10 mouse cellular contexts compared by ENCODE assay signal in the genomic region with DNA sequence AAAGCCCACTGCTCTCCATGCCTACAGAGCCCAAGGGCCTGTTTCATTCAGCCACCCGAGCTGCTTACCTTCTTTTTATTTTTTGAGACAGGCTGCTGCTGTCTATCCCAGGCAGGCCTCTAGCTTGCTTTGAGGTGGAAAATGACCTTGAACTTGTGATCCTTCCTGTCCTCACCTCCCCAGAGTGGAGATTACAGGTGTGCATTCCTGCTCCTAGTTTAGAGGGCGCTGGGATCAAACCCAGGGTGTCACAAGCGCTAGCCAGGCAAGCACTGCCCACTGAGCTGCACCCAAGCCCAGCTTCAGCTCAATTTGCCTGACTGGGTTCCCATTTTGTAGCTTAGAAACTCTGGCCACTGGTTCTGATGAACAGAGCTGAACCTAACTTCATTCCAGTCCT. TPM values are rescaled to one million over a fixed set of nuclear protein-coding genes. Genes with fewer than 3 reads are reported as not detected.
DNase-seq lines count a peak whose midpoint lies in the region; ATAC-seq and TF ChIP-seq lines count a peak whose summit lies in the region.
"Had no signal": no experiment of that assay in that cellular context is flagged by ENCODE, and none has a peak within 500 bp of the region (broad histone marks: within the 10 kb centered on the region; RNA-seq: fewer than 3 reads in every experiment).

No protein-coding gene starts in this region.

- H3K9me3 ChIP-seq in heart, embryonic 13.5 days: no peaks in the 10 kb centered on the region
- H3K9me3 ChIP-seq in lung, embryonic 14.5 days (ENCODE audit: low read depth, low read length): no peaks in the 10 kb centered on the region
- H3K9me3 ChIP-seq in heart, embryonic 16.5 days (replicated peaks; ENCODE audit: control insufficient read depth, low read length): no peaks in the 10 kb centered on the region
- H3K9me3 ChIP-seq in stomach, embryonic 15.5 days: no peaks in the 10 kb centered on the region

- no peak overlapping the region for H3K4me2 ChIP-seq in heart, embryonic 13.5 days
- no peak overlapping the region for H3K4me2 ChIP-seq in lung, embryonic 14.5 days
- no peak overlapping the region for H3K4me2 ChIP-seq in heart, embryonic 16.5 days (ENCODE audit: low read depth, low read length)
- H3K4me2 ChIP-seq in stomach, embryonic 15.5 days: no peak overlapping the region

- H3K4me3 ChIP-seq in heart, embryonic 13.5 days: no peak overlapping the region
- no peak overlapping the region for H3K4me3 ChIP-seq in lung, embryonic 14.5 days (ENCODE audit: low read depth, low read length)
- H3K4me3 ChIP-seq in lung, adult 2 months (replicated peaks; ENCODE audit: extremely low read depth, low read depth, low read length): no peak overlapping the region
- no peak overlapping the region for H3K4me3 ChIP-seq in heart, embryonic 16.5 days (ENCODE audit: low read length)
- H3K4me3 ChIP-seq in stomach, embryonic 15.5 days (replicated peaks): no peak overlapping the region

- H3K4me1 ChIP-seq in heart, embryonic 13.5 days: peaks cover 43% of the 10 kb centered on the region
- H3K4me1 ChIP-seq in lung, embryonic 14.5 days (ENCODE audit: insufficient read depth): peaks cover 13% of the 10 kb centered on the region; the same call in 1 of the 2 replicates
- no peaks in the 10 kb centered on the region for H3K4me1 ChIP-seq in lung, adult 2 months (ENCODE audit: control insufficient read depth, insufficient read depth, low read length)
- H3K4me1 ChIP-seq in heart, embryonic 16.5 days (ENCODE audit: control insufficient read depth, insufficient read depth, low read length): peaks cover 18% of the 10 kb centered on the region
- H3K4me1 ChIP-seq in stomach, embryonic 15.5 days: peaks cover 22% of the 10 kb centered on the region

- 36% methylated on average over 3 of the region's 3 CpGs for WGBS in heart, embryonic 13.5 days
- 60% methylated on average over 3 of the region's 3 CpGs for WGBS in lung, embryonic 14.5 days
- 75% methylated on average over 3 of the region's 3 CpGs for WGBS in lung, adult 2 months
- WGBS in heart, embryonic 16.5 days: 29% methylated on average over 3 of the region's 3 CpGs
- 74% methylated on average over 3 of the region's 3 CpGs for WGBS in stomach, embryonic 15.5 days

- H3K27me3 ChIP-seq in heart, embryonic 13.5 days (replicated peaks): no peaks in the 10 kb centered on the region
- H3K27me3 ChIP-seq in lung, embryonic 14.5 days (ENCODE audit: insufficient read depth, low read length): no peaks in the 10 kb centered on the region
- H3K27me3 ChIP-seq in heart, embryonic 16.5 days (ENCODE audit: control insufficient read depth, insufficient read depth, low read length): no peaks in the 10 kb centered on the region
- H3K27me3 ChIP-seq in stomach, embryonic 15.5 days (replicated peaks): no peaks in the 10 kb centered on the region

- peak overlapping the region; percentile 45; the same call in 1 of the 2 replicates for H3K9ac ChIP-seq in heart, embryonic 13.5 days
- 0 out of 2 replicates have a peak overlapping the region, but pooled peaks have one; percentile 18 for H3K9ac ChIP-seq in lung, embryonic 14.5 days
- H3K9ac ChIP-seq in heart, embryonic 16.5 days (ENCODE audit: low read length): 0 out of 2 replicates have a peak overlapping the region, but pooled peaks have one; percentile 6
- no peak overlapping the region for H3K9ac ChIP-seq in stomach, embryonic 15.5 days

- ATAC-seq in heart, embryonic 13.5 days (ENCODE audit: extremely low read depth, insufficient number of reproducible peaks, low FRiP score, low TSS enrichment): no peak
- ATAC-seq in lung, embryonic 14.5 days (ENCODE audit: insufficient read depth): no peak
- ATAC-seq in heart, embryonic 16.5 days (replicated peaks; ENCODE audit: extremely low read depth, insufficient read depth, low FRiP score): no peak
- ATAC-seq in stomach, embryonic 15.5 days (ENCODE audit: insufficient read depth, low FRiP score, low read depth): no peak
- ATAC-seq in megakaryocyte-erythroid progenitor cell, adult 5-6 weeks (replicated peaks; ENCODE audit: low FRiP score, low TSS enrichment, poor library complexity, severe bottlenecking): no peak

- H3K36me3 ChIP-seq in heart, embryonic 13.5 days: peaks cover 6% of the 10 kb centered on the region; the same call in 1 of the 2 replicates
- peaks cover 5% of the 10 kb centered on the region; the same call in 1 of the 2 replicates for H3K36me3 ChIP-seq in lung, embryonic 14.5 days (ENCODE audit: insufficient read depth)
- H3K36me3 ChIP-seq in heart, embryonic 16.5 days (ENCODE audit: control insufficient read depth, insufficient read depth): no peaks in the 10 kb centered on the region
- H3K36me3 ChIP-seq in stomach, embryonic 15.5 days: no peaks in the 10 kb centered on the region

- TF ChIP-seq CTCF in lung, embryonic 14.5 days (IDR thresholded peaks at IDR 0.05; ENCODE audit: low read depth): no peak
- no peak for TF ChIP-seq CTCF in lung, adult 2 months (IDR thresholded peaks at IDR 0.05; ENCODE audit: insufficient read depth, low read length)

- H3K27ac ChIP-seq in heart, embryonic 13.5 days (replicated peaks): peak overlapping the region; percentile 61
- H3K27ac ChIP-seq in lung, embryonic 14.5 days (ENCODE audit: low read depth): peak overlapping the region; percentile 2; the same call in 1 of the 2 replicates
- peak overlapping the region; percentile 75 for H3K27ac ChIP-seq in heart, embryonic 16.5 days (ENCODE audit: low read length)
- H3K27ac ChIP-seq in stomach, embryonic 15.5 days: peak overlapping the region; percentile 77; the same call in 1 of the 2 replicates

- no peak for TF ChIP-seq POLR2A in lung, adult 2 months (IDR thresholded peaks at IDR 0.05; ENCODE audit: borderline replicate concordance, extremely low read depth, low read depth, low read length)

- DNase-seq in heart, postnatal 4 days: no peak
- DNase-seq in lung, embryonic 14.5 days: no peak
- DNase-seq in lung, adult 2 months: no peak
- DNase-seq: cerebellum, adult 8-10 months; kidney, adult 18-20 months; right cerebral cortex, postnatal 14 days had no signal

RNA-seq across cellular contexts. Expression of gene Strn3, which starts 44.7 kb away (rescaled TPM):
- 37.3 and 40.0 TPM in 2 replicates for polyA plus RNA-seq in heart, embryonic 13.5 days (2015; fragmentation: Nextera tagmentation; extraction: Ambion mirVana)
- 10 to 100 TPM; 90.7 to 91.0 TPM for total RNA-seq in heart, postnatal 4 days (2021)
- polyA plus RNA-seq in lung, embryonic 14.5 days (2014; fragmentation: Nextera tagmentation; extraction: Ambion mirVana): 56.5 and 61.3 TPM in 2 replicates
- polyA plus RNA-seq in lung, adult 2 months (2012; rRNA removed): 19.3 and 19.9 TPM in 2 replicates
- 37.2 and 38.8 TPM in 2 replicates for polyA plus RNA-seq in heart, embryonic 16.5 days (2015; fragmentation: Nextera tagmentation; extraction: Ambion mirVana)
- 38.9 and 40.6 TPM in 2 replicates for polyA plus RNA-seq in stomach, embryonic 15.5 days (2015; fragmentation: Nextera tagmentation; extraction: Ambion mirVana)
- 40.2 and 46.4 TPM in 2 replicates for total RNA-seq in megakaryocyte-erythroid progenitor cell, adult 5-6 weeks (2014; fragmentation: Nextera tagmentation)
- total RNA-seq in megakaryocyte-erythroid progenitor cell, adult 5-6 weeks (2017): 60.6 and 67.3 TPM in 2 replicates

RNA-seq across cellular contexts. Expression of gene Ap4s1, which starts 45.5 kb away (rescaled TPM):
- polyA plus RNA-seq in heart, embryonic 13.5 days (2015; fragmentation: Nextera tagmentation; extraction: Ambion mirVana): 27.6 and 35.2 TPM in 2 replicates
- 10 to 100 TPM; 29.3 to 30.0 TPM for total RNA-seq in heart, postnatal 4 days (2021)
- 37.0 and 38.5 TPM in 2 replicates for polyA plus RNA-seq in lung, embryonic 14.5 days (2014; fragmentation: Nextera tagmentation; extraction: Ambion mirVana)
- 8.8 and 10.9 TPM in 2 replicates for polyA plus RNA-seq in lung, adult 2 months (2012; rRNA removed)
- 32.5 and 38.0 TPM in 2 replicates for polyA plus RNA-seq in heart, embryonic 16.5 days (2015; fragmentation: Nextera tagmentation; extraction: Ambion mirVana)
- 27.7 and 31.3 TPM in 2 replicates for polyA plus RNA-seq in stomach, embryonic 15.5 days (2015; fragmentation: Nextera tagmentation; extraction: Ambion mirVana)
- 16.7 and 19.4 TPM in 2 replicates for total RNA-seq in megakaryocyte-erythroid progenitor cell, adult 5-6 weeks (2014; fragmentation: Nextera tagmentation)
- 15.0 and 23.5 TPM in 2 replicates for total RNA-seq in megakaryocyte-erythroid progenitor cell, adult 5-6 weeks (2017)

Comparison
In these comparisons a context has a peak if more than half of its experiments do, and no peak if none do; other contexts are left out.
1. H3K27ac ChIP-seq: peak in every context shown above with its lines; median percentile 77 in stomach, embryonic 15.5 days; 75 in heart, embryonic 16.5 days; 61 in heart, embryonic 13.5 days; 2 in lung, embryonic 14.5 days.